Mouse (Mus musculus) C2C12 (cell line): ENCODE data around the gene Ptk6.

Experiments
- CTCF ChIP-seq: IDR thresholded peaks from one replicate; pipeline ENCODE4 v1.5.1; 2011; ENCODE audit not compliant: control insufficient read depth, insufficient read depth, insufficient read length
- MAX ChIP-seq: IDR thresholded peaks from one replicate; pipeline ENCODE4 v1.6.1; 2011; ENCODE audit warnings: mild to moderate bottlenecking, control low read depth

DNA sequence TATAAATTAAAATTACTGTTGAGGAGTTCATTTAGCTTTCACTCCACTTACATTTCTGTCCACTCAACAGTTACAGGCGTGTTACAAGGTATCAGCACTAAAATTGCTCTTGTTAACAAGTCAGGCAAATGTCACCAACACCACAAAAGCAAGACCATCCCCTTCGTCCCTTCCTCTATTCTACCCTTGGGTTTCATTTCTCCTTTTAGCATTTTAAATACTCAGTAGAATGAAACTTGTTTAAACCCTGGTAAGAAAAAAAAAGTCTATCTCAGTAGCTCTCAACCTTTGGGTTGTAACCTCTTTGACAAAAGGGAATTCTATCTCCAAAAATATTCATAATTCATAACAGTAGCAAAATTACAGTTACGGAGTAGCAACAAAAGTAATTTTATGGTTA is 9.5 kb downstream of the Ptk6 start:
- TF ChIP-seq MAX (no peak), CTCF (no peak)
